Mouse (Mus musculus) myocyte (in vitro differentiated cells): ENCODE data around the gene Usp17le.
"Not testable (repeated sequence)": the region's sequence is repeated elsewhere in the genome, so short reads cannot be mapped to it uniquely, and the experiment has no call there.

ENCODE experiments used
- CEBPB ChIP-seq: IDR thresholded peaks from 2 replicates; pipeline ENCODE4 v1.6.1; 2011; ENCODE audit warnings: mild to moderate bottlenecking, moderate library complexity; ENCODE audit not compliant: poor library complexity, insufficient read depth, severe bottlenecking
- E2F4 ChIP-seq: IDR thresholded peaks from one replicate; pipeline ENCODE4 v1.6.1; 2011; ENCODE audit warnings: mild to moderate bottlenecking, control low read depth, moderate library complexity; ENCODE audit not compliant: insufficient read depth
- MAX ChIP-seq: IDR thresholded peaks from one replicate; pipeline ENCODE4 v1.6.1; 2011; ENCODE audit warnings: low read depth, mild to moderate bottlenecking, control low read depth
- POLR2A ChIP-seq: IDR thresholded peaks from one replicate; pipeline ENCODE4 v1.6.1; 2011; ENCODE audit warnings: low read depth, mild to moderate bottlenecking, control low read depth, moderate library complexity; ENCODE audit not compliant: insufficient read length
- POLR2AphosphoS2 ChIP-seq: IDR thresholded peaks from one replicate; pipeline ENCODE4 v1.6.1; 2011; ENCODE audit warnings: low read depth, control low read depth; ENCODE audit not compliant: insufficient read length
- TCF12 ChIP-seq: IDR thresholded peaks from one replicate; pipeline ENCODE4 v1.6.1; 2011; ENCODE audit warnings: mild to moderate bottlenecking, control low read depth; ENCODE audit not compliant: poor library complexity, insufficient read depth, severe bottlenecking
- TCF3 ChIP-seq: IDR thresholded peaks from one replicate; pipeline ENCODE4 v1.6.1; 2011; ENCODE audit warnings: low read depth, control low read depth; ENCODE audit not compliant: insufficient read length
- USF1 ChIP-seq: IDR thresholded peaks from one replicate; pipeline ENCODE4 v1.6.1; 2011; ENCODE audit warnings: low read depth, mild to moderate bottlenecking, control low read depth, moderate library complexity

DNA sequence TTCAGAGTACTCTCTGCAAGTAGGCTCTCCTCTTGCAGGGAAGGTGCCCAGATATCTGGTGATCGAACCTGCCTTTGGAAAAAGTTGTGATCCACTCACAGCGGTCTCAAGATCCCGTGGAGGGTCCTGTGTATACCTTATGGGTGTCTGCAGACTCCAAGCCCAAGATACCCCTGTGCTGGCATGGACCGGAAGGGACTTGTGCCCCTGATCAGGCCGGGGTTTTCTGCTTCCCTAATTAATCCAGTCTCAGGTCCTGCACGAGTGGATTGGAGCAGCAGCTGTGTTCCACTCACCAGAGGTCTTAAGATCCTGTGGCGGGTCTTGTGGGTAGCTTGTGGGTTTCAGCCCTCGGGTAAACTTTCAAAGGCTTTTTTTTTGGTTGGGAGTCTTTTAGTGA lies 33.1 kb upstream of the Usp17le start:
- not testable (repeated sequence) for TF ChIP-seq POLR2A, TCF3, MAX, E2F4, USF1, POLR2AphosphoS2, TCF12, CEBPB
